Mouse (Mus musculus) forebrain, embryonic 16.5 days (tissue): ENCODE results near the gene Hoxb13. TPM values are rescaled to one million over a fixed set of nuclear protein-coding genes. Genes with fewer than 3 reads are reported as not detected.

Experiments
- ATAC-seq: fragments of 200-750 bp; cut with Nextera tagmentation; 2 replicates; pipeline ENCODE4 v1.8.0; 2017; ENCODE audit warnings: mild to moderate bottlenecking, moderate library complexity
- H3K27ac ChIP-seq: fragments of 300-500 bp; sonication (generic); 2 replicates; pipeline ENCODE4 v1.5.1; 2014; ENCODE audit warnings: low read length, control low read depth
- H3K27me3 ChIP-seq: fragments of 300-500 bp; sonication (generic); replicated peaks from 2 replicates; pipeline ENCODE4 v1.6.1; 2014; ENCODE audit warnings: low read length; ENCODE audit not compliant: control insufficient read depth, insufficient read depth
- H3K36me3 ChIP-seq: fragments of 300-500 bp; sonication (generic); 2 replicates; pipeline ENCODE4 v1.6.1; 2014; ENCODE audit not compliant: control insufficient read depth, insufficient read depth
- H3K4me1 ChIP-seq: fragments of 300-500 bp; sonication (generic); replicated peaks from 2 replicates; pipeline ENCODE4 v1.6.1; 2014; ENCODE audit warnings: low read length; ENCODE audit not compliant: control insufficient read depth, insufficient read depth
- H3K4me2 ChIP-seq: fragments of 300-500 bp; sonication (generic); 2 replicates; pipeline ENCODE4 v1.6.1; 2014; ENCODE audit warnings: mild to moderate bottlenecking, low read length, control low read depth
- H3K4me3 ChIP-seq: fragments of 300-500 bp; sonication (generic); replicated peaks from 2 replicates; pipeline ENCODE4 v1.5.1; 2014; ENCODE audit warnings: mild to moderate bottlenecking, low read length, control low read depth
- H3K9ac ChIP-seq: fragments of 300-500 bp; sonication (generic); replicated peaks from 2 replicates; pipeline ENCODE4 v1.6.1; 2014; ENCODE audit warnings: low read depth, low read length, control low read depth
- H3K9me3 ChIP-seq: fragments of 300-500 bp; sonication (generic); 2 replicates; pipeline ENCODE4 v1.6.1; 2016; ENCODE audit warnings: low read length; ENCODE audit not compliant: control insufficient read depth
- WGBS: fragments of 180-500 bp; shearing (Covaris S2); extraction: QIAGEN DNeasy Blood & Tissue Kit; methylation state at CpG from one replicate; pipeline ENCODE4 v1.1.7; 2014; 5-methylcytosine and 5-hydroxymethylcytosine counted together
- polyA plus RNA-seq: library from polyadenylated mRNA; unstranded; fragments of >200 nt; fragmentation: Nextera tagmentation; extraction: Ambion mirVana; gene quantifications from 2 replicates; pipeline ENCODE4 v1.2.1, GENCODE M21; 2015

The Hoxb13 gene
- polyA plus RNA-seq, 1 experiment from 2014 or later = 0.13 TPM

DNA sequence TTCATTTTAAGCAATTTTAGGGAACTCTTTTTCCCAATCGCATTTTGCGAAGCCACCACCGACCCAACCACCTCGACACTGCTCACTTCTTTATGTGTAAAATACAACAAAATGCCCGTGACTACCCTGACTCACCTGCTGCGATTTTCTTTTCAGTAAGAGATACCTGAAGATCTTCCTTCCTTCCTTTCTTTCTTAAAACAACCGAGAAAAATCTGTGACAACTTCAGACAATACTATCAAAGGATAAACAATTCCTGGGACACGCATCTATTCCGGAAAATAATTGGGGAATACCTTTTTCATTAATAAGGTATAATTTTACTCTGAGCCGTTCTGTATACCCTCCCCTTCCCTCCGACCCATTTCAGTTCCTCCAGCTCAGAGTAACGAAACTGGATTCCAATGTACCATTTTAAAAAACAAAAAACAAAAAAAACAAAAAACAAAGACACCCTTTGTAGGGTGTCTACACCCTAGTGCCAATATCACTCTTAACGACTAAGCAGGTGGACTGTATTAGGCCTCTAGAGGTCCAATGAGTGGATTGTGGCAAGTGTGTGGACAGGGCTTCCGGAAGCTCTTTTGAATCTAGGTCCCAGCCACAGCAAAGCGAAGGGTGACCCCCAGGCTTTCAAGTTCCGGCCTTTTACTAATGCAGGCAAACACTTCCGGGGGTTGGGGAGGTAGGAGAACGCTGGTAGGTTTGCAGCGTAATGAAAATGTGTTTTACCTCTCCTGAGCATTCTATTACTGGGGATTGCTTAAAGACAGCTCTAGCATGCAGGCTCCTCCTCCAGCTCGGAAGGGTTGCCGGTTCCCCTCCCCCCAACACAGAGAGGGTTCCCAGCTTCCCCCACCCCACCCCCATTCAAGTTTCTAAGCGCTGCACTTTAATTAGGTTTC is 5.3 kb downstream of the Hoxb13 start:
- Histone ChIP-seq H3K9ac (no peak overlapping the region), H3K9me3 (no peaks in the 10 kb centered on the region), H3K4me2 (no peak overlapping the region), H3K27me3 (peaks cover 98% of the 10 kb centered on the region), H3K4me3 (no peak overlapping the region), H3K4me1 (no peaks in the 10 kb centered on the region), H3K27ac (no peak overlapping the region), H3K36me3 (no peaks in the 10 kb centered on the region)
- no peak for ATAC-seq
- WGBS = 2% methylated on average over 22 of the region's 22 CpGs

DNA sequence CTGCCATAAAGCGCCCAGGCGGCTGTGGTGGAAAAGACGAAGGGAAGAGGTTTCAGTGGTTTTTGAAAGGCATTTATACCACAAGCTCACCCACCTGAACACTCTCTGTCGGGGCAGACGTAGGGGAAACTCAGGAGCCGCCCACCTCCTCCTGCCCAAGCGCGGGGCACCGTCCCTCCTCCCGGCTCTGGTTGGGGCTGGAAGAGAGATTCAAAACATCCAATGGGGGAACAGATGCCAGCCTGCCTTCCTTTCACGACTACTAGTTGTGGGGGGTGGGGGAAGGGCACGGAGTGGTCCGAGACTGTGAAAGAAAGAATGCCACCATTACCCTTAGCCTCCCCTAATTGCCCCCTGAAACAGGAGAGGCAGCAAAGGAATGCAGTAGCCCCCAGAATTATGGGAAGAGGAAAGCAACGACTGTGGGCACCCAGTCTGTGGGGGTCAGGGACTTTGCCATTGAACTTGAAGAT is 6.1 kb downstream of the Hoxb13 start:
- Histone ChIP-seq H3K27ac (no peak overlapping the region), H3K4me2 (no peak overlapping the region), H3K27me3 (peaks cover 97% of the 10 kb centered on the region), H3K4me3 (no peak overlapping the region), H3K9ac (no peak overlapping the region), H3K4me1 (no peaks in the 10 kb centered on the region), H3K36me3 (no peaks in the 10 kb centered on the region), H3K9me3 (no peaks in the 10 kb centered on the region)
- WGBS = under 1% methylated on average over 14 of the region's 14 CpGs
- no peak for ATAC-seq

- Histone ChIP-seq H3K9me3 (no peaks in the 10 kb centered on the region), H3K27ac (no peak overlapping the region), H3K4me3 (no peak overlapping the region), H3K27me3 (peaks cover 96% of the 10 kb centered on the region), H3K9ac (no peak overlapping the region), H3K36me3 (no peaks in the 10 kb centered on the region), H3K4me2 (no peak overlapping the region), H3K4me1 (no peaks in the 10 kb centered on the region)
- ATAC-seq = no peak
These were observed 7.6 kb downstream of the Hoxb13 start for GRCm38 (mm10) chr11:96201741-96202140.

- H3K9ac ChIP-seq = no peak overlapping the region
- H3K4me2 ChIP-seq = no peak overlapping the region
- H3K36me3 ChIP-seq = no peaks in the 10 kb centered on the region
- no peaks in the 10 kb centered on the region for H3K9me3 ChIP-seq
- peaks cover 96% of the 10 kb centered on the region for H3K27me3 ChIP-seq
- no peak for ATAC-seq
- no peak overlapping the region for H3K4me3 ChIP-seq
- no peak overlapping the region for H3K27ac ChIP-seq
- H3K4me1 ChIP-seq = no peaks in the 10 kb centered on the region
- 1% methylated on average over 14 of the region's 14 CpGs for WGBS
These were observed 8.4 kb downstream of the Hoxb13 start for GRCm38 (mm10) chr11:96202401-96203081.

DNA sequence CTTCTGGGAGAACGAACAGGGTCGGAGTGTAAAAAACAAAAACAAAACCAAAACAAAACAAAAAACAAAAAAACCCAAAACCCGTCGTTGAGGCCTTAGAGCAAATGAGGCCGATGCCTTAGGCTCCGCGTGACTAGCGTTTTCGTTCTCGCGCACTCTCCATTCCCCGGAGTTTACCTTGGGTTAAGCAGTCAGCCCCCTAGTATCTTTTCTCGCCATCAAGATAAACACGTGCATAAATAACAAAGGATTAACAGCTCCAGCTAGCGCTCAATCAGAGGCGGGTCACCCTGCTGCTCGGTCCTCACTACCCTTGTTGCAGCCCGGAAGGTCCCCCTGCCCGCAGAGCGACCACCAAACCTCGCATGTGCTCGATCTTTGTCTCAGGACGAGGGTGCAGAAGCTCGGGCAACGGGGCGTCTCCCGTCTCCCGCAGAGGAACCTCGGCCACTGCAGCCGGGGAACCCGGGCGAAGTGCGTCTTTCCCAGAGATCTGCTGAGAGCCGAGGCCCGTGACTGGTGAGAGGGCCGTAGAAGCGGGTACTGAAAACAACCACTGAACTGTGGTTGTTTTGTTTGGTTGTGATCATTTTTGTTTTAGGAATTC is 9.2 kb downstream of the Hoxb13 start:
- Histone ChIP-seq H3K4me2 (no peak overlapping the region), H3K4me3 (no peak overlapping the region), H3K9ac (no peak overlapping the region), H3K36me3 (no peaks in the 10 kb centered on the region), H3K27ac (no peak overlapping the region), H3K27me3 (peaks cover 96% of the 10 kb centered on the region), H3K4me1 (no peaks in the 10 kb centered on the region), H3K9me3 (no peaks in the 10 kb centered on the region)
- WGBS = under 1% methylated on average over 37 of the region's 37 CpGs
- no peak for ATAC-seq

DNA sequence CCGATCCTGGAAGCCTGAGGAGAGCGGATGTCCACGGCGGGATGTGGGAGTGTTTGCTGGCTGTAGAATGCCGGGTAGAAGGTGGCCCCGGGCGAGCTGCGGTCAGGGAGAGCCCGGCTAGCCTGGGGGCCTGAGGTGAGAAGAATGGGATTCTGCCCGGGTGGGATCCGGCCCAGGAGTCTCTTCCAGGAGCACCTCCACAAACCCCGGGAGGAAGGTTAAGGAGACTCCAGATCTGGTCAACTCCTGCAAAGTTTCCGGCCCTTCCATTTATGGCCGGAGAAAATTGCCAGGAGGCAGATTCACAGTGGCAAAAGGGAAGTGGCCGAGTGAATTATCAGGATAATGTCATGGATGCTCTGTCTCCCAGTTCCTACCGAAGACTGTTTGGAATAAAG is 9.7 kb downstream of the Hoxb13 start:
- Histone ChIP-seq H3K9me3 (no peaks in the 10 kb centered on the region), H3K4me1 (no peaks in the 10 kb centered on the region), H3K27me3 (peaks cover 96% of the 10 kb centered on the region), H3K9ac (no peak overlapping the region), H3K4me3 (no peak overlapping the region), H3K36me3 (no peaks in the 10 kb centered on the region), H3K4me2 (no peak overlapping the region), H3K27ac (no peak overlapping the region)
- ATAC-seq = no peak
- WGBS = under 1% methylated on average over 16 of the region's 16 CpGs

DNA sequence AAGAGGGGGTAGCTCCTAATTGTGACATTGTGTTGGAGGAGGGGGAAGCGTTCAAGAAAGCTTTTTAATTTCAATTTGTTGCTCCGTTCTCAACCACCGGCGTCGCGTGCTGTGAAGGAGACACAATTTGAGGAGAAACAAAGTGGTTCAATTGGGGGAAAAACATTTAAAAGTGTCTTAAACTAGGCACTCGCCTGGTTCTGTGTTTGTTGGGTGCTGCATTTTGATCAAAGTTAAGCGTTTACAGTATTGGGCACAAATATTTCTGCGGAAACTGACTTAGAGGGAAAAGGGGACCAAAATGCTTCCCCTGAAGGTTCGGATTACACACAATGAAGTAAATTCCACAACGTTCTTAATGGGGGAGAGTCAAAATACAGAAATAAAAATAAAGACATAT is 10.2 kb downstream of the Hoxb13 start:
- no peaks in the 10 kb centered on the region for H3K9me3 ChIP-seq
- WGBS = 2% methylated on average over 11 of the region's 11 CpGs
- no peaks in the 10 kb centered on the region for H3K36me3 ChIP-seq
- no peak overlapping the region for H3K27ac ChIP-seq
- no peak overlapping the region for H3K9ac ChIP-seq
- peaks cover 98% of the 10 kb centered on the region for H3K27me3 ChIP-seq
- H3K4me3 ChIP-seq = no peak overlapping the region
- no peak for ATAC-seq
- H3K4me1 ChIP-seq = no peaks in the 10 kb centered on the region
- H3K4me2 ChIP-seq = no peak overlapping the region

DNA sequence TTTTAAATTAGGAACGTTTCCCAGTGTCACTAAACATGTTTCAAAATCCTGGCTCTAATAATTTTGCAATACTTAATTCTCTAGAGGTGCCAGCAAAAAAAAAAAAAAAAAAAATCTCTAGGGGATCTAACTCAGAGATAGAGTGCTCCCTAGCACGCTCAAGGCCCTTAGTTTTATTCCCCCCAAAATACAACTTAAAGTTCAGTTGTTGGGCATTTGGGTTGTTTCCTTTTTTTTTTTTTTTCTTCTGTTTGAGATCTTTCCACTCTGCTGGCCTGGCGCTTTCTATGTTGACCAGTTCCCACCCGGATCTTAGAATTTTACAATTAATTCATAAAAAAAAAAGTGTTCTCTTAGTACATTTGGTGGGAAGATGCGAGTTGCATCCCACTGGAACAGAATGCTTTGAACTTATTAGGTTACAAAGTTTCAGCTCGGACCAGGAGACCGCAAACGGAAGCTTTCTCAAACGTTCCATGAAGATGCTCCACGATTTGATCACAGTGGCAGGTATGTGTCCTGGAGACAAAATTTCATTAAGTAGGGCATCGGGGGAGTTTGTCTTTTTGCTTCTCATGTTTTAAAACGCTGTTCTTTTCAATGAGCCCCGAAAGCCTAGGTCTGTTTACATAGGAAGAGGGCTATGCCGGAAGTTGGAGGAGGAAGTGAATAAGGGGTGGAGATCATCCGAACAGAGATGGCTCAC is 11.5 kb downstream of the Hoxb13 start:
- Histone ChIP-seq H3K9me3 (no peaks in the 10 kb centered on the region), H3K27me3 (peaks cover 91% of the 10 kb centered on the region), H3K4me3 (no peak overlapping the region), H3K4me1 (no peaks in the 10 kb centered on the region), H3K36me3 (no peaks in the 10 kb centered on the region), H3K9ac (no peak overlapping the region), H3K27ac (no peak overlapping the region), H3K4me2 (no peak overlapping the region)
- 3% methylated on average over 15 of the region's 15 CpGs for WGBS
- ATAC-seq = no peak

DNA sequence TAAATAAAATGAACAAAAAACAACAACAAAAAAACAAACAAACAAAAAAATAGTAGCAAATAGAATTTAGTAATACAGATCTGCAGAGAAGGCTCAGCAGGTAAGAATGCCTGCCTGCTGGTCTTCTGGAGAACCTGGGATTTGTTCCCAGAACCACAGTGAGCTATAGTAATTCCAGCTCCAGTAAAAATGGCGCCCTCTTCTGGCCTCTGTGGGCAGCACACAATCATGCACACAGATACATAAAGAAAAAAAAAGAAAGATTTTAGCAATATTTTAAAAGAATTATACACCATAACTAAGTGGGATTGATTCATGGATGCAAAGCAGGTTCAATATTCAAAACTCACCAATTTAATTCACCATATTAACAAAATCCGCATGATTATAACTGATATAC is 29.7 kb downstream of the Hoxb13 start:
- whole genome bisulfite sequencing = 46% methylated on average over 2 of the region's 2 CpGs

More for the DNA sequence above, 29.7 kb downstream of the Hoxb13 start:
- no peaks in the 10 kb centered on the region for H3K4me1 ChIP-seq
- no peak overlapping the region for H3K9ac ChIP-seq
- H3K4me2 ChIP-seq = no peak overlapping the region
- ATAC-seq = no peak
- H3K27ac ChIP-seq = no peak overlapping the region
- no peak overlapping the region for H3K4me3 ChIP-seq
- H3K27me3 ChIP-seq = 0 out of 2 replicates have a peak, but pooled peaks cover 6% of the 10 kb centered on the region
- H3K9me3 ChIP-seq = no peaks in the 10 kb centered on the region
- H3K36me3 ChIP-seq = no peaks in the 10 kb centered on the region
